Mouse (Mus musculus) cerebellum, adult 9-10 months (tissue): Measurements from ENCODE around the gene Rnf157.
"Not testable (repeated sequence)": the region's sequence is repeated elsewhere in the genome, so short reads cannot be mapped to it uniquely, and the experiment has no call there.

Source experiments
- DNase-seq: peaks from one replicate; pipeline ENCODE4 v3.0.0; 2022

The Rnf157 gene

DNA sequence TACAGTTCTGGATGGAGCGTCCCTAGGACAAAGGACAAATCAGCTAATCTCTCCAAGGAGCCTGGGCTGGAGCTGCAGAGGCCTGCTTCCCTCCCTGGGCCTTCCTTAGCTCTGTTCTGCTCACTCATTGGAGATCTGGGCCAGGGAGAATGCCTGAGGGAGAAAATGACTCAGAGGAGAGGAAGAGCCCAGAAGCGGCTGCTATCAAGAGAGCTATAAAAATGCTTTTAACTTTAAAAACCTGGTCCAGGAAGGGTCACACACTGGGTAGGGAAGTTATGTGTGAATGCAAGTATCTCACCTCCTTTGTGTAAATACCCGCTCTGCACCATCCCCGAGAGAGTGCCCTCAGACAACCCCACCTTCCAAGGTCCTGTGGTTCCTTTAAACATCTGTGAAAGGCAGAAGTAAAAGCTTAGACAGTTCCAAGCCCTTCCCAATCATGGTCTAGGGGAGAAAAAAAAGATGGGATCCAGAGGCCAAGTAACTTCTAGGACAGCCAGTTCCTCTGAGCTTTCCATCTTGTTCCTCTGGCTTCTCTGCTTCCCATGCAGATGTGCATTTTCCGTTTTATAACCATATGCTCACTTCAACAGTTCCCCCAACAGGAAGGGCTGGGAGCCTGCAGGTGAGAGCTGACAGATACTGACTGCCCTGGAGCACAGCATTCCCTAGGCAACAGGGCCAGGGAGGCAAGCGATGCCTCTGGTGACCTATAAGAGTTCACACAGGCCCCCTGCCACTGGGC, 3.5 kb upstream of the Rnf157 start:
- DNase-seq, result no peak

DNA sequence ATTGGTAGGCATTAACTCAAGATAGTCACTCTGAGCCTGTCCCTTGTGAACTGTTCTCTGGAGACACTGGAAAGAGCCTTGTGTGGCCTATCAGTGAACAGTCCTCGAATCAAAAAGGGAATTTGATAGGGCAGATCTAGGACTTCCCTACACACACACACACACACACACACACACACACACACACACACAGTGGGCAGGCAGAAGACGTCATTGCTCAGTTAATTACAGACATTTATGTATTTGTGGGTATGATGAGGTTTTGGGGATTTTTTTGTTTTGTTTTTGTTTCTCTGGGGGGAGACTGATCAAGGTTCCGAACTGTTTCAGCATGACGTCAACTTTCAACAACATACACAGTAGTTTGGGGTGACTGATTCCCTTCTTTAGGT, 795 bp upstream of the Rnf157 start:
- DNase-seq, result no peak

DNA sequence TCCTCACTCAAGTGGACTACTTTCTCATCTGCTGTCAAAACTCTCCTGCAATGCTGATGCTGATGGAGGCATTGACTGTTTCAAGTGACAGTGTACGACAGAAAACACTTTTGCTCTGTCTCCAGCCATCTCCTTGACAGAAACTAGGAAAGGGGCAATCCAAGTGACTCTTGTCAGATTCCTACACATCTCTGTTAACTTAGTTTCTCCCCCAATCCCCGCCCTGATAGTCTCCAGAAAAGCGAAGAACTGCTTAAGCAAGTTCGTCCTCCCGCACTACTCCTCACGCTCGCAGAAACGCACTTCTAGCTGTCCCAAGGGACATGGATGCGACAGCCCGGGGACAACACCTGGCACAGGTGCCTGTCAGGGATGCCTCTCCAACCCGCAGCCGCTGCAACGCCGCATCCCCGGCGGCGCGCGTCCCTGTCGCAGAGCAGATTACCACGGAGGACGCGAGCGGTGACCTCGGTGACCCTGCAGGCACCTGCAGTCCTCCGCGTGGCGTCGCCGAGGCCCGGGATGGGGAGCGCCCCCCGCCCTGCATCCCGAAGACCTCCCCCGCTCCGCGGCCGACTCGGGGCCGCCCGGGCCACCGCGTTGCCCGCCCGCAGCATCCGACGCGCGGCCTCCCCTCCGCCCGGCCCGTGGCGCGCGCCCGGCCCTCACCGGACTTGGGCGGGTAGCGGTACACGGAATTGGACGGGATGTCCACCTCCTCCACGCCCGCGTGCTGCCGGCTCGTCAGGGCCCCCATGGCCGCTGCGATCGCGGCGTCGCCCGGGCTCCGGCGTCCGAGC, 604 bp downstream of the Rnf157 start:
- peak; percentile 27 for DNase-seq

DNA sequence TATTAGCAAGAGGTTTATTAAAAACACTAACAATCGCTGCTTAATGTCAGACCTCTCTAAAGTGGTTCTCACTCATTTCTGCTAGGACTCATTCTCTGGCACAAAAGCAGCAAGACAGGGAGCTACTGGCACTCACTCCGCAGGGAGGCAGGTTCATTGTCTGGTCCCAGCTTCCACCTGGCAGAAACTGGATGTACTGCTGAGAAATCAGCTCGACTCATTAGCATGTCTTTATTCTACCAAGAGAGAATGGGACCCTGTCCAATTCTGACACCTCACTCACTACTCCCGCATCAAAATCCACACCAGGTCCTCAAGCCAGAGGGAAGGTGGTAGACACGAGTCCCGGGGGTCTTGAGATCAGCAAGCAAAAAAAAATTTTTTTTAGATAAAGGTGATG, 1.2 kb downstream of the Rnf157 start:
- DNase-seq, result peak; percentile 81

DNA sequence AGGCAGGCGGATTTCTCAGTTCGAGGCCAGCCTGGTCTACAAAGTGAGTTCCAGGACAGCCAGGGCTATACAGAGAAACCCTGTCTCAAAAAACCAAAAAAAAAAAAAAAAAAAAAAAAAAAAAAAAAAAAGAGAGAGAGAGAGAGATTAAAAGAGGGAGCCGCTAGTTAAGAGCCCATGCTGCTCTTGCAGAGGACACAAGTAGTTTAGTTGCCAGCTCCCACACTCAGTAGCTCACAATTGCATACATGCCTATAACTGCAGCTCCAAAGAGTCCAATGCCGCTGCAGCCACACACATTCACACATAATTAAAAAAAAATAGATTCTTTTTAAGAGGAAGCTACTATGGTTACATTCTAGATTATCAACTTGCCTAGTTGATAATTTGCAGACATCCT, 2.4 kb downstream of the Rnf157 start:
- not testable (repeated sequence) for DNase-seq

DNA sequence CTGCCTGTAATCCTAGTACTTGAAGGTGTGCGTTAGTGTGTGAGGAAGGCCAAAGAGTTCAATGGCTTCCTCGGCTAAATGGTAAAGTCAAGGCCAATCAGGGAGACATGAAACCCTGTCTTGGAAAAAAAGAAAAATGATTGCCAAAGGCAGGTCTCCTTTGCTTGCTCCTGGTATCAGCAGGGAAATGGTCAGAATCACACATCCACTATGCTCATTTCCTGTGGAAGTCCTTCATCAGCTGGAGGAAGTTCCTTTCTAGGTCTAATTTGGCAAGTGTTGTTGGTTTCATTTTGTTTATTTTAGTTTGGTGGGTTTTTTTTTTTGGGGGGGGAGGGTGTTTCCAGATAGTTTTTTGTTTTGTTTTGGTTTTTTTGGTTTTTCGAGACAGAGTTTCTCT, 3.8 kb downstream of the Rnf157 start:
- no peak for DNase-seq

DNA sequence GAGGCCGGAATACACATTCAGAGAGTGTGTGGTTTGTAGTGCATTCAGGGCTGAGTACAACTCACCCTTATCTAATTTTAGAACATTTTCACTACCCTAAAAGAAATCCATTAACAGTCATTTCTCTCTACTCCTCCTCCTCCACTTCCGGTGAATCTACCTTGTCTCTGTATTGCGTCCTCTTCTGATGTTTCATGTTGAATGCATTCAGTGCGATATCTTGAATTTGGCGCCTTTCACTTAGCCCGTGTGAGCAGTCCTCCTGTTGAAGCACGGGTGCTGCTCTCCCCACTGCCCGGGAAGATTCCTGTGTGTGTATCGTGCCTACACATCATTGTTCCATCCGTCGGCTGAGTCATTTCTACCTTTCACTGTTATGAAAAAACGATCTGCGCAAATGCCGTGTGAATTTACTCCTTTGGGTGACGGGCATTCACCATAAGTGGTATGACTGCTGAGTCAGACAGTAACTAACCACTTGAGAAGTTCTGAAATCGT, 6.6 kb downstream of the Rnf157 start:
- DNase-seq, result no peak

DNA sequence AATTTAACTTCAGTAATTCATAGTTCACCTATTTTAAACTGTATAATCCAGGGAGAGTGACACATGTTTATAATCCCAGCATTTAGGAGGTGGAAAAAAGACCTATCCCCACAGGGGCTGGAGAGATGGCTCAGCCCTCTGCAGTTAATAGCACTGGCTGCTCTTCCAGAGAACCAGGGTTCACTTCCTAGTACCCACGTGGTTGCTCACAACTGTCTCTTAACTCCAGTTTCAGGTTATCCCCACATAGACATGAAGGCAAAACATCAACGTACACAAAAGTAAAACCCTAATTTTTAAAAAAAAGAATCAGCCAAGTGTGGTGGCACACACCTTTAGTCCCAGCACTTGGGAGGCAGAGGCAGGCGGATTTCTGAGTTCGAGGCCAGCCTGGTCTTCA, 7.2 kb downstream of the Rnf157 start:
- DNase-seq, result no peak

DNA sequence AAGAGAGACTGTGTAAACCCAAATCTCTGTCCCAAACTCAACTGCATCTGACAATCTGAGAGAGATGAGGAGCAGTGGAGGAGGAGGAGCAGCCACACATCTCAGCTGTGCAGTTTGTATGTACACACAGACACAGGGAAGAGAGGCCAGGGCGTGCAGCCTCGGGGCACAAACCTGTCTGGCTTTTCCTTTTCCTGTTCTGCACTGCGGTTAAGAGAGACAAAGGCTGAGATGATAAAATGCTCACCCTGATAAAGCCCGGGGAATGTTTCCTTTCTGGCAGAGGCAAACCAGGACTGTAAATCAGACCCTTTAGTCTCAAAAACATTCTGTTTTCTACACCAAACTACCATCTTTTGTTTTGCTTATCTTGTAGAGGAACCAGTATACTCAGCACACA, 12.3 kb downstream of the Rnf157 start:
- no peak for DNase-seq

DNA sequence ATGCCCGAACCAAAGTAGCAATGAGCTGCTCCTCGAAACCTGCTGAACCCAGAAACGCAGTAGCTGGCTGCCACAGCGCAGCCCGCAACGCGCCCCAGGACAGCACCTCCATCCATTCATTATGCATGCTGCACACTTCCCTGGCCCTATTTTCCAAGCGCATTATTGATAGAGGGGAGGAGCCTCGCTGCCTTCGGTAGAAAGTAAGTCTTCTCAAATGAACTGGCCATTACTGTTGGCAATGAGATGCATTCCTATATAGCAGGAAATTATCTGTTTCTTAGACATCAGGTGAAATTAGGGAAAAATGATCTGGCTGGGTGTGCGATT, 14.5 kb downstream of the Rnf157 start:
- DNase-seq, result no peak

DNA sequence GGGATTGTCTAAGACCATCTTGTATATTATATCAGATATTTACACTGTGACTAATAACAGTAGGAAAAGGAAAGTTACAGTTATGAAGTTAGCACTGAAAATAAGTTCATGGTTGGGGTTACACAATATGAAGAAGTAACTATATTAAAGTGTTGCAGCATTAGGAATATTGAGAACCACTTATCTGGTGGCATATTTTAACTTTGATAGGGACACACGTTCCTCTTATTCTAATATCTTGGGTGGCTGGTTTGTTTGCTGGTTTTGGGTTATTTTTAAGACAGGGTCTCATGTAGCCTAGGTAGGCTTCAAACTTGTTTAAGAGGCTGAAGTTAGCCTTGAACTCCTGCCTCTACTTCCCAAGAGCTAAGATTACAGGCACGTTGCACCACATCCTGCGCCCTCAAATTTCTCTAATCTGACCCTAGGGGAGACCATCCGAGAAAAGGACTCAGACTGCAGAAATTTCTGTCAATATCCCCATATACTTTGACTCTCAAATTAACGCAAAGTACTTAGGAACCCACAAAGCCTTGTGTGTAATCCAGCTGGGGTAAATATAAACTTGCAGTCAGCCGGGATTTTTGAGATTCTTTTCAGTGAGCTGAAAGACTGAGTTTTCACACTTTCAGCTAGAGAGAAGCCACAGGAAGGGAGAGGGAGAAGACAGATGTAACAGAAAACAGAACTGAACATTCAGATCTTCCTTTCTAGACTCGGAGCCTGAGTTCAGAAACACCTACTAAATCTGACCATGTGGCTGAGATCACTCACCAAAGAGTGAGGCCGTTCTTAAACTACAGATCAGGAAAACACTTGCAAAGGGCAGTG, 15.1 kb downstream of the Rnf157 start:
- no peak for DNase-seq

DNA sequence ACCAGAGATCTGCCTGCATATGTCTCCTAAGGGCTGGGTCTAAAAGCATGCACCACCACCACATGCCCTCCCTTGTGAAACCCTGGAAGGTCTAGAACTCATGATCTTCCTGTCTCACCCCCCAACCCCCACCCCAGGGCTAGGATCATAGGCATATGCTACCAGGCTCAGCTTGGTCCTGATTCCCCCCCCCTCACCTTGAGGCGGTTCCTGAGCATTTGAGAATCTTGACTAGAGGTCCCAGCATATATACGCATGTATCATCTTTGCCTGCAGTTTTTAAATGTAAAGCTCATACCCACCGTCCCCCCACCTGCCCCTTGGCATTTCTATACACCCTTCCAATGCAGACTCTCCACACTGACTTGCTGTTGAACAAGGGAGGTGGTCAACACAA, 15.9 kb downstream of the Rnf157 start:
- DNase-seq, result no peak

DNA sequence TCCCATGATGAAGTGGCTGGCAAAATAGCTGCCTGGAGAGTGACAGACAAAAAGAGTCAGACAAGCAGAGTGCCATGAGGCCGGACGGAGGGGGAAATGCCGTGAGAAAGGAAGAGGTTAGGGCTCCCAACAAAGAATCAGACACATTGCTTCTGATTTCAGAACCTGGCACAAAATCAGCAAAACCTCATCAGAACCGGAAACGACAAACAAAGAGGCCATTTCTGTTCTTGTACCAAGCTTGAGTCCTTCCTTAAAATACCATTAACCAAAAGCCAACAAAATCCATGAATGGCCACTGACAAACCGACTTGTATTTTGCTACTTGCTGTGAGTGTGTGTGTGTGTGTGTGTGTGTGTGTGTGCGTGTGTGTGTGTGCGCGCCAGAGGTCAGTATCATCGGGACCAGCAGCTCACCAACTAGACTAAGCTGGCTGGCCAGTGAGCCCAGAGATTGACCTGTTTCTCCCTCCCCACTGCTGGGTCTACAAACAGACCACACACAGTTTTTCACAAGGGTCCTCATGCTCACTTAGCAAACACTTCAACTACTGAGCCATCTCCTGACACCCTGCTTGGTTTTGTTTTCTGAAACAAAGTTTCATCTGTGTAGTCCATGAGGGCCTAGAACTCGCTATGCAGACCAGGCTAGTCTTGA, 16.4 kb downstream of the Rnf157 start:
- DNase-seq, result no peak

DNA sequence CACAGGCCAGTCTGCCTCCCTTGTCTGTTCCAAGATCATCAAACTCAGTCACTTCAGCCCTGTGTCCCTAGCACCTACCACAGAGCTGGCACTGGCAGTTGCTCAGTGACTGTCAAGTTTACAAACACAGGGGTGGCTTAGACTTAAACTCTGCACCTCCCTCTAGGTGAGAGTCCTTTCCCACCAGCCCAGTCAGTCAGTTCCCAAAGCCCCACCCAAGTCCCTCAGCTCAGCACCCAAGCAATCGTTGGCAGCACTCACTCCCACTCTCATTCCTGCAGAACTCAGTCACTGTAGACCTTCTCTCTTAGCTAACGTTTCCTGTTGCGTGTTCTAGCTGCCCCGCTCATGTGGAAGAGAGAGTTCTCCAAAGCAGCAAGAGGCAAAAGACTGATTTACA, 18.1 kb downstream of the Rnf157 start:
- no peak for DNase-seq

DNA sequence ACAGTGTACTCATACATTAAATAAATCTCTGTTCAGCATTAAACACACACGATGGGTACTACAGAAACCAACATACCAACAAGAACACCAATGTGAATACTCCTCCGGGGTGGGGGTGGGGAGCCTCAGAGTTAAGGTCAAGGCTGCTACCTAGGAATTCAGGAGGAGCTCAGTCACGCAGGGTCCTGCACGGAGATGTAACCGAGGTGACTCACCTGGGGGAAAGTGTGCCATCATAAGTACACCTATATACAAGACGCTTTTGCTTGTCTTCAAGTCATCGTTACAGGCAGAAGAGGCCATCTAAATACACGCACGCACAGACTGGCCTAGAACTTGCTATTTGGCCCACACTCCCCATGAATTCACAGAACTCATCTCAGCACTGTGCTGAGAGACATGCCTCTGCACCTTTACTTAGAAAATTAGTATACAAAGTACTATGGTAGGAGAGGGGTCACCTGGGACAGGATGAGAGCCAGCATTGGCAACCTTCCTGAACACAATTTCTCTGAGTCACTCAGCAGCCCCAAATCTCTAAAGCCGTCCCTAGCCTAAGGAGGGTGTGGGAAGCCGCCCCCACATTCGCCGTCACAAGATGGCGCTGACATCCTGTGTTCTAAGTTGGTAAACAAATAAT, 23.9 kb downstream of the Rnf157 start:
- peak; percentile 65 for DNase-seq

DNA sequence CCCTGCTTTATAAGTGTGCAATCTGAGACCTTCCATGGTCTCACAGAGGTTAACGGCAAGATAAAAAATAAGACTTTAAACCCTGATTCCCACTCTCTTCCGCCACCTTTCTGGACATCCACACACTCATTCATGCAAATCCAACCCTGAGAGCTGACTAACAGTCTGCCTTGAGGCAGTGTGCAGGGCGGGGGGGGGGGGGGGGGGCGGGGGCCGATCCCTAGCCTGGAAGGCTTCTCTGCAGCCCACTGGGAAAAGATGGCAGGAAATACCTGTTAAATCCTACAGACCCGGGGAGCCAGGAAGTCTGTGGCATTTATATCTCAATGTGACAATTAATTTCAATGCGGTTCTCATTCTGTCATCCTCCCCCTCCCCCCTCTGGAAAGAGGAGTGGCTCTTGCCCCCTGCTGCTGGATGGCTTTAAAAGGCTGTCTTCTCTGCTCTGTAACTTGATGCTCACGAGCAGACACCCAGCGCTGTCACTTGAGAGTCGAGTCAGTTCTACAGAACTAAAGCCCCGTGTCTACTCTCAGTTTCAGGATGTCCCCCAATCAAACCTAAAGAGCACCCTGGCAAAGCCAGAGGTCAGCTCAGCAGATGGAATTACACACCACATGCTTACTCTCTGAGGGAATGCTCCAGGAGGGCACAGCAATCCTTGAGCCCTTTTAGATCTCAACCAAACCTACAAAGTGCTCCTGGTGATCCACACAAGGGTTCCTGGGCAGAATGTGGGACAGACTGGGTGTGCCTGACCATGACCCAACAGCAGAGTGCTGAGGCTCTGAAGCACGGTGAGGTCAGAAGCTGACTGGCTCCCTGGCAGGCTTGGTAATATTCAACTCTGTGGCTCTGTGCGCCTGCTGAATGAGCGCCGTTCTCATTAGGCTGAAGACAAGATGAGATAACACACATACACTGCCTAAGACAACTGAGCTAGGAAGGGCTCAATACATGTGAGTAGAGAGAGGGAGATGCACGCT, 25.5 kb downstream of the Rnf157 start:
- DNase-seq, result no peak

DNA sequence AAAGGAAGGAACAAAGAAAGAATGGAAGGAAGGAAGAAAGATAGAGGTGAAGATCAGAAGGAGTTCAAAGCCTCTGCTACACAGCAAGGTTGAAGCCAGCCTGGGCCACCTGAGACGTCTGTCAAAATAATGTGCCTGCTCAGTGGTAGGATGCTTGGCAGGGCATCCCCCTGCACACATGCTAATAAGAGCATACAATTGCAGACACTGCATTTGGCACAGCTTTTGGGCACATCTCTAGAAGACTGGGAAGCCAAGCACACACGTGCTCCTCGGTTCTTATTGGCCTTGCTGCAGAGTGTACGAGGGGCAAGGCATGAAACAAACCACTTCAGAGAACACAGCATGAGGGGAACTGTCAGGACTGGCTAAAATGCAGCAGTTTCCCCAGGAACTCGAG, 26.8 kb downstream of the Rnf157 start:
- DNase-seq, result no peak

DNA sequence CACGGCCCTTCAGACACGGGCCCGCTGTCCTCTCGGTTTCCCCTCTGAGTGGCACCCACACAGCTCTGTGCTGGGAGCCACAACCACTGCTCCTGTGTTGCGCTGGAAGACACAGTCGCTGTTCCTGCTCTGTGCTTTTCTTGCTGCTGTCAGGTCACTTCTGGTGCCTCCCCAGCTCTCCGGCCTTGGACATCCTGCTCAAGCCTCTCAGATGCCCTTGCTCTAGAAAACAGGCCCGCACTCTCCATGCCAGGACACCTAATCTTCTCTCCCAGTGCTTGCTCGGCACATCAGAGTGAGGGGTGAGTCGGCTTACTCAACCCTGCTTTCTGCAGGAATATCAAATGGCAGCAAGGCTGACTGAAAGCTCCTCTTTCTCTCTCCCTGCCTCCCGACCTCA, 28.7 kb downstream of the Rnf157 start:
- DNase-seq, result no peak

DNA sequence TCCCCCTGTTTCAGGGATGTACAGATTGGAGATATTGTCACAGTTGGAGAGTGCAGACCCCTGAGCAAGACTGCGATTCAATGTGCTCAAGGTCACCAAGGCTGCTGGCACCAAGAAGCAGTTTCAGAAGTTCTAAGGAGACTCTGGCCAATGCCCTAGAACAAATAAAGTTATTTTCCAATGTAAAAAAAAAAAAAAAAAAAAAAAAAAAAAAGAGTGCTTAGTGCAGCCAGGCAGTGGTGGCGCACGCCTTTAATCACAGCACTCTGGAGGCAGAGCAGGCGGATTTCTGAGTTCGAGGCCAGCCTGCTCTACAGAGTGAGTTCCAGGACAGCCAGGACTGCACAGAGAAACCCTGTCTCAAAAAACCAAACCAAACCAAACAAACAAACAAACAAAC, 29.8 kb downstream of the Rnf157 start:
- DNase-seq, result not testable (repeated sequence)

DNA sequence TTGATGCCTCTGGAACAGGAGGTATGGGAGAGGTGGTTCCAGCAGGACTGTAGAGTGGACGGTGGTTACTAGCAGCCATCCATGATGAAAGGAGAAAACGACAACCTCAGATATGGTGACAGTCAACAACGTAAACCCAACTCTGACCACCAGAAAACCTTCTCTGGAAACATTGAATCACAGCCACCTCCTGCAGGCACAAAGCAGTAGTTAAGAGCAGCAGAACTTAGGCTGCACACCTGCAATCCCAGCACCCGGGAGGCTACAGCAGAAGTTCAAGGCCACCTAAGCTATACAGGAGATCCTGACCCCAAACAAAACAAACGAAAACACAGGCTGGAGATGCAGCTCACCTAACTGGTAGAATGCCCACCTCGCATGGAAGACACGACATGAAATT, 32.1 kb downstream of the Rnf157 start:
- no peak for DNase-seq

DNA sequence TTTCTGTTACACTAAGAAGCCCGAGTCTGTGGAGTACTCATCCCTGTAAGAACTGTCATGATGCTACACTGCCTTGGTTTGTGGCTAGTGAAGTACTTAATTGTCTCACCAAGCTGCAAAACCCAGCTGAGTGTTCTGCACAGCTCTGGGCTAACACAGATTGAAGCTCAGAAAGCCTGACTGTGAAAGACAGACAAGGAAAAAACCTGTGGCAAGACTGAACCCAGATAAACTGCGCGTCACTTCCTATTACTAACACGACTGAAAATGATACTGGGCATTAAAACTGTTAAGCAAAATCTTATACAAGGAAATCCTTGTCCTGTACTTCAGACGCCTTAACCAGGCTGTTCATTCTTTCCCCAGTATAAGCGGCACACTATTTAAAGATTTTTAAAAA, 33.3 kb downstream of the Rnf157 start:
- no peak for DNase-seq
